Mouse (Mus musculus): ENCODE measurements around the gene Tcf20.
"Not testable (repeated sequence)": the region's sequence is repeated elsewhere in the genome, so short reads cannot be mapped to it uniquely, and the experiment has no call there.

The Tcf20 gene

GRCm38 (mm10) chr15:82898740-82899675 is 88.7 kb downstream of the Tcf20 start:
- peak; percentile 72 for DNase-seq (ENCODE audit: low spot score)

- DNase-seq (ENCODE audit: low spot score): no peak
Measured at GRCm38 (mm10) chr15:82898141-82898739, 89.4 kb downstream of the Tcf20 start.

GRCm38 (mm10) chr15:82896336-82896735 is 91.3 kb downstream of the Tcf20 start:
- no peak for DNase-seq (ENCODE audit: low spot score)

GRCm38 (mm10) chr15:82890470-82890869 is 97.2 kb downstream of the Tcf20 start:
- no peak for DNase-seq (ENCODE audit: low spot score)

GRCm38 (mm10) chr15:82889426-82889825 is 98.2 kb downstream of the Tcf20 start:
- DNase-seq (ENCODE audit: low spot score): no peak

GRCm38 (mm10) chr15:82888466-82888865 is 99.2 kb downstream of the Tcf20 start:
- DNase-seq (ENCODE audit: low spot score): no peak

- DNase-seq (ENCODE audit: low spot score): no peak
Measured at GRCm38 (mm10) chr15:82877309-82877708, 110.4 kb downstream of the Tcf20 start.

GRCm38 (mm10) chr15:82876863-82877262 is 110.8 kb downstream of the Tcf20 start:
- no peak for DNase-seq (ENCODE audit: low spot score)

GRCm38 (mm10) chr15:82872037-82872436 is 115.6 kb downstream of the Tcf20 start:
- no peak for DNase-seq (ENCODE audit: low spot score)

GRCm38 (mm10) chr15:82866286-82866685 is 121.4 kb downstream of the Tcf20 start:
- DNase-seq (ENCODE audit: low spot score): not testable (repeated sequence)

GRCm38 (mm10) chr15:82863674-82864073 is 124.0 kb downstream of the Tcf20 start:
- no peak for DNase-seq (ENCODE audit: low spot score)

- no peak for DNase-seq (ENCODE audit: low spot score)
Measured at GRCm38 (mm10) chr15:82856652-82857378, 130.9 kb downstream of the Tcf20 start.

GRCm38 (mm10) chr15:82856065-82856464 is 131.6 kb downstream of the Tcf20 start:
- DNase-seq (ENCODE audit: low spot score): no peak

- DNase-seq (ENCODE audit: low spot score): no peak
Measured at GRCm38 (mm10) chr15:82839146-82839545, 148.5 kb downstream of the Tcf20 start.

GRCm38 (mm10) chr15:82829917-82830316 is 157.8 kb downstream of the Tcf20 start:
- DNase-seq (ENCODE audit: low spot score): no peak

GRCm38 (mm10) chr15:82825866-82826265 is 161.8 kb downstream of the Tcf20 start:
- no peak for DNase-seq (ENCODE audit: low spot score)

GRCm38 (mm10) chr15:82822347-82822746 is 165.3 kb downstream of the Tcf20 start:
- DNase-seq (ENCODE audit: low spot score): no peak

GRCm38 (mm10) chr15:82821657-82822056 is 166.0 kb downstream of the Tcf20 start:
- no peak for DNase-seq (ENCODE audit: low spot score)

GRCm38 (mm10) chr15:82815296-82815695 is 172.4 kb downstream of the Tcf20 start:
- DNase-seq (ENCODE audit: low spot score): no peak

GRCm38 (mm10) chr15:82814806-82815205 is 172.9 kb downstream of the Tcf20 start:
- peak; percentile 80 for DNase-seq (ENCODE audit: low spot score)

GRCm38 (mm10) chr15:82814321-82814720 is 173.4 kb downstream of the Tcf20 start:
- no peak for DNase-seq (ENCODE audit: low spot score)

- DNase-seq (ENCODE audit: low spot score): no peak
Measured at GRCm38 (mm10) chr15:82810556-82810955, 177.1 kb downstream of the Tcf20 start.

- DNase-seq (ENCODE audit: low spot score): no peak
Measured at GRCm38 (mm10) chr15:82809511-82809910, 178.2 kb downstream of the Tcf20 start.
